Mouse (Mus musculus): ENCODE data around the gene Ppfia4.
A peak's percentile ranks its signal among the peaks of the same experiment; 100 is the strongest.

Gene Ppfia4

GRCm38 (mm10) chr1:134297265-134297664 lies 35.5 kb downstream of the Ppfia4 start:
- no peak for DNase-seq

GRCm38 (mm10) chr1:134293738-134294604 lies 38.8 kb downstream of the Ppfia4 start:
- DNase-seq, result peak; percentile 27

- no peak for DNase-seq
These were observed 39.5 kb downstream of the Ppfia4 start for GRCm38 (mm10) chr1:134293276-134293675.

- no peak for DNase-seq
These were observed 40.1 kb downstream of the Ppfia4 start for GRCm38 (mm10) chr1:134292601-134293000.

GRCm38 (mm10) chr1:134292073-134292472 lies 40.7 kb downstream of the Ppfia4 start:
- DNase-seq, result no peak

GRCm38 (mm10) chr1:134291555-134291954 lies 41.2 kb downstream of the Ppfia4 start:
- no peak for DNase-seq

- peak; percentile 30 for DNase-seq
These were observed 41.8 kb downstream of the Ppfia4 start for GRCm38 (mm10) chr1:134290909-134291308.

GRCm38 (mm10) chr1:134290300-134290699 lies 42.4 kb downstream of the Ppfia4 start:
- no peak for DNase-seq

- DNase-seq, result no peak
These were observed 43.1 kb downstream of the Ppfia4 start, which contains the start of gene Myog for GRCm38 (mm10) chr1:134289598-134290099. Gene Myog, plus strand, starts transcription at chr1:134289989.

GRCm38 (mm10) chr1:134288239-134288638 lies 44.5 kb downstream of the Ppfia4 start:
- no peak for DNase-seq

- no peak for DNase-seq
These were observed 47.1 kb downstream of the Ppfia4 start for GRCm38 (mm10) chr1:134285458-134286120.

GRCm38 (mm10) chr1:134283108-134283507 lies 49.6 kb downstream of the Ppfia4 start:
- DNase-seq, result peak; percentile 38

GRCm38 (mm10) chr1:134282342-134282741 lies 50.4 kb downstream of the Ppfia4 start:
- no peak for DNase-seq

GRCm38 (mm10) chr1:134281563-134281962 lies 51.2 kb downstream of the Ppfia4 start:
- DNase-seq, result no peak

- no peak for DNase-seq
These were observed 52.6 kb downstream of the Ppfia4 start for GRCm38 (mm10) chr1:134280174-134280573.

GRCm38 (mm10) chr1:134276823-134277222 lies 55.9 kb downstream of the Ppfia4 start:
- DNase-seq, result peak; percentile 21

GRCm38 (mm10) chr1:134275616-134276464 lies 56.9 kb downstream of the Ppfia4 start:
- peak; percentile 37 for DNase-seq

GRCm38 (mm10) chr1:134274483-134274920 lies 58.2 kb downstream of the Ppfia4 start:
- no peak for DNase-seq

- no peak for DNase-seq
These were observed 59.0 kb downstream of the Ppfia4 start for GRCm38 (mm10) chr1:134273493-134274395.

- no peak for DNase-seq
These were observed 59.9 kb downstream of the Ppfia4 start for GRCm38 (mm10) chr1:134272754-134273250.

GRCm38 (mm10) chr1:134270026-134270425 lies 62.7 kb downstream of the Ppfia4 start:
- no peak for DNase-seq

All from lung, postnatal 14 days (tissue).